Mouse (Mus musculus) liver, adult 2 months (tissue): ENCODE results near the gene Otc.

Experiments used
- CTCF ChIP-seq: fragments of 200-500 bp; IDR thresholded peaks from 2 replicates; pipeline ENCODE4 v1.5.1; 2011; ENCODE audit warnings: low read depth, low read length, control low read depth
- POLR2A ChIP-seq: fragments of 200-500 bp; IDR thresholded peaks from 2 replicates; pipeline ENCODE4 v1.6.1; 2011; ENCODE audit warnings: low read length, control low read depth; ENCODE audit not compliant: insufficient read depth; ENCODE audit errors: extremely low read depth

DNA sequence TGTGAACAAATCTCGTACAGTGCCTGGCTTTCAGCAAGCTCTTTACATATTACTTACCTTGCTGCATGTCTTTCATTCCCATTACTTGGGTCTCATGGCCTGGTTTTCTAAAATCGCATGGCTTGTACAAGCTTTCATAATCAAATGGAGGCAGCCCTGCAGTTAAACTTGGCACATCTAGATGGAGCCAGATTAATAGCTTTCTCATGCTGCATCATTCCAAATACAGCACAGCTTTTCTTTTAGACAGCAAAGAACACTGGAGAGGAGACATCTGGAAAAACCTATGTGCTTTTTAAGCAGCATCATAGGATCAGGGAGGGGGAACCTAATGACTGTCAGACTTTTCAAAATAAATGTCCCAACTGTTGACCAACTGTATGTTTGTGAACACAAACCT, 19.1 kb upstream of the Otc start:
- 0 out of 2 replicates have a peak, but pooled peaks have one; percentile 8 for TF ChIP-seq CTCF
- TF ChIP-seq POLR2A: no peak
